Mouse (Mus musculus) midbrain, postnatal 0 days (tissue): ENCODE data around the gene Aadacl2. TPM values are rescaled to one million over a fixed set of nuclear protein-coding genes. Genes with fewer than 3 reads are reported as not detected.

ENCODE experiments used
- ATAC-seq: fragments of 200-750 bp; cut with Nextera tagmentation; 2 replicates; pipeline ENCODE4 v1.8.0; 2017; ENCODE audit warnings: moderate number of reproducible peaks, mild to moderate bottlenecking, moderate TSS enrichment, moderate library complexity; ENCODE audit not compliant: low FRiP score
- DNase-seq: peaks from one replicate; pipeline ENCODE4 v3.0.0-alpha.2; 2015; ENCODE audit warnings: low spot score
- H3K27ac ChIP-seq: fragments of 300-500 bp; sonication (generic); 2 replicates; pipeline ENCODE4 v1.5.1; 2014; ENCODE audit warnings: low read depth, mild to moderate bottlenecking, low read length, mixed read lengths
- H3K27me3 ChIP-seq: fragments of 300-500 bp; sonication (generic); 2 replicates; pipeline ENCODE4 v1.6.1; 2014; ENCODE audit warnings: low read length, control low read depth, mixed read lengths; ENCODE audit not compliant: insufficient read depth
- H3K36me3 ChIP-seq: fragments of 300-500 bp; sonication (generic); 2 replicates; pipeline ENCODE4 v1.6.1; 2014; ENCODE audit warnings: low read length, control low read depth, mixed read lengths; ENCODE audit not compliant: insufficient read depth
- H3K4me1 ChIP-seq: fragments of 300-500 bp; sonication (generic); 2 replicates; pipeline ENCODE4 v1.6.1; 2014; ENCODE audit warnings: mild to moderate bottlenecking, control low read depth, antibody characterized with exemption, low read length, mixed read lengths; ENCODE audit not compliant: insufficient read depth
- H3K4me2 ChIP-seq: fragments of 300-500 bp; sonication (generic); 2 replicates; pipeline ENCODE4 v1.6.1; 2014; ENCODE audit warnings: low read depth, mild to moderate bottlenecking, low read length, mixed read lengths; ENCODE audit not compliant: poor library complexity, severe bottlenecking
- H3K4me3 ChIP-seq: fragments of 300-500 bp; sonication (generic); 2 replicates; pipeline ENCODE4 v1.5.1; 2014; ENCODE audit warnings: low read depth, mild to moderate bottlenecking, low read length, moderate library complexity
- H3K9ac ChIP-seq: fragments of 300-500 bp; sonication (generic); replicated peaks from 2 replicates; pipeline ENCODE4 v1.6.1; 2014; ENCODE audit warnings: mild to moderate bottlenecking, low read length, moderate library complexity, mixed read lengths; ENCODE audit not compliant: poor library complexity, severe bottlenecking
- H3K9me3 ChIP-seq: fragments of 300-500 bp; sonication (generic); 2 replicates; pipeline ENCODE4 v1.6.1; 2016; ENCODE audit warnings: low read length, control low read depth
- CTCF ChIP-seq: IDR thresholded peaks from 2 replicates; pipeline ENCODE4 v1.5.1; 2016; ENCODE audit warnings: antibody characterized with exemption, mild to moderate bottlenecking
- WGBS: fragments of 180-500 bp; shearing (Covaris S2); extraction: QIAGEN DNeasy Blood & Tissue Kit; methylation state at CpG from one replicate; pipeline ENCODE4 v1.1.7; 2014; 5-methylcytosine and 5-hydroxymethylcytosine counted together
- polyA plus RNA-seq: library from polyadenylated mRNA; unstranded; fragments of >200 nt; fragmentation: Nextera tagmentation; extraction: Ambion mirVana; gene quantifications from 2 replicates; pipeline ENCODE4 v1.2.1, GENCODE M21; 2015
- total RNA-seq: library from RNA; depleted of rRNA; stranded (reverse); fragments of >200 nt; gene quantifications from 2 replicates; pipeline ENCODE4 v1.2.3, GENCODE M21; 2014; rRNA removed

Aadacl2 gene
- total and polyA plus RNA-seq, 2 experiments from 2014 or later: not detected

DNA sequence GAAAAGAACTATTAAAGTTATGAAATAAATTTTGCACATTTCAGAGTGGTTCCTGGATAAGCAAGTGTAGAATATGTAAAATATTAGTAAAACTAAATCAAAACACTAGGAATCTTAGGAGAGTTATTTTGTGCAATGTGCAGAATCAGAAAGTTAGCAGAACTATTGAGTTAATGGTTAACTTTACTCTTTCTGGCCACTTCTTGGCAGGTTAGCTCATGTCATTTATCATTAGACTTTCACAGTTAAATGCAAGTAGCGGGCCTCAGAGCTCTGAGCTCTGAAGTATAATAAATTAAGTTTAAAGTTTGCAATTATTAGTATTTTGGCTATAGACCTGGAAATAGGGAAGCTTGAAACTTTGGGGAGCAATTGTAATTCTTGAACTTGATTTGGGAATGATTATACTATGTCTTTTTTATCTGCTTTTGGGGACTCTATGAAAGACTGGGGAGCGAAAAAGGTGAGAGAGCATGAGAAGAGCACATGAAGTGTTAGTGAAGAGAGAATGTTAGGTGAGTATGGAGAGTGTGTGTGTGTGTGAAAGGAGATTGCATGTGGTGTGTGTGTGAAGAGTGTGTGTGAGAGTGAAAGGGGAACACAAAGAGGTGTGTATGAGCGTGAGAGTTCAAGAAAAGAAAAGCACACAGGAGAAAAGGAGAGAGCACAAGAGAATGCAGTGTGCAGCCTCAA lies 39.8 kb downstream of the Aadacl2 start:
- Histone ChIP-seq H3K9me3 (no peaks in the 10 kb centered on the region), H3K4me2 (no peak overlapping the region), H3K27ac (no peak overlapping the region), H3K4me3 (no peak overlapping the region), H3K27me3 (no peaks in the 10 kb centered on the region), H3K36me3 (no peaks in the 10 kb centered on the region), H3K9ac (no peak overlapping the region), H3K4me1 (no peaks in the 10 kb centered on the region)
- no peak for ATAC-seq
- 91% methylated on average over 3 of the region's 3 CpGs for WGBS
- DNase-seq: no peak
- TF ChIP-seq CTCF: no peak

GRCm38 (mm10) chr3:60053231-60053927 lies 46.8 kb downstream of the Aadacl2 start:
- Histone ChIP-seq H3K27ac (no peak overlapping the region), H3K9me3 (no peaks in the 10 kb centered on the region), H3K4me1 (no peaks in the 10 kb centered on the region), H3K27me3 (no peaks in the 10 kb centered on the region), H3K4me3 (no peak overlapping the region), H3K9ac (no peak overlapping the region), H3K4me2 (no peak overlapping the region), H3K36me3 (no peaks in the 10 kb centered on the region)
- DNase-seq (no peak), ATAC-seq (no peak)
- no peak for TF ChIP-seq CTCF
- WGBS: 81% methylated on average over 3 of the region's 3 CpGs

GRCm38 (mm10) chr3:60053931-60054330 lies 47.4 kb downstream of the Aadacl2 start:
- H3K9me3 ChIP-seq: no peaks in the 10 kb centered on the region
- H3K27me3 ChIP-seq: no peaks in the 10 kb centered on the region
- DNase-seq (no peak), ATAC-seq (no peak)
- no peak for TF ChIP-seq CTCF
- H3K9ac ChIP-seq: no peak overlapping the region
- no peak overlapping the region for H3K27ac ChIP-seq
- 93% methylated on average over 2 of the region's 2 CpGs for WGBS
- no peaks in the 10 kb centered on the region for H3K36me3 ChIP-seq
- no peak overlapping the region for H3K4me3 ChIP-seq
- no peaks in the 10 kb centered on the region for H3K4me1 ChIP-seq
- H3K4me2 ChIP-seq: no peak overlapping the region

- no peak overlapping the region for H3K4me2 ChIP-seq
- H3K4me1 ChIP-seq: no peaks in the 10 kb centered on the region
- no peaks in the 10 kb centered on the region for H3K9me3 ChIP-seq
- peak; percentile 79 for TF ChIP-seq CTCF
- H3K27me3 ChIP-seq: no peaks in the 10 kb centered on the region
- H3K9ac ChIP-seq: no peak overlapping the region
- 29% methylated on average over 3 of the region's 3 CpGs for WGBS
- DNase-seq (peak; percentile 73), ATAC-seq (no peak)
- H3K4me3 ChIP-seq: no peak overlapping the region
- H3K27ac ChIP-seq: no peak overlapping the region
- H3K36me3 ChIP-seq: no peaks in the 10 kb centered on the region
Measured at GRCm38 (mm10) chr3:60056451-60056850, 49.9 kb downstream of the Aadacl2 start.

DNA sequence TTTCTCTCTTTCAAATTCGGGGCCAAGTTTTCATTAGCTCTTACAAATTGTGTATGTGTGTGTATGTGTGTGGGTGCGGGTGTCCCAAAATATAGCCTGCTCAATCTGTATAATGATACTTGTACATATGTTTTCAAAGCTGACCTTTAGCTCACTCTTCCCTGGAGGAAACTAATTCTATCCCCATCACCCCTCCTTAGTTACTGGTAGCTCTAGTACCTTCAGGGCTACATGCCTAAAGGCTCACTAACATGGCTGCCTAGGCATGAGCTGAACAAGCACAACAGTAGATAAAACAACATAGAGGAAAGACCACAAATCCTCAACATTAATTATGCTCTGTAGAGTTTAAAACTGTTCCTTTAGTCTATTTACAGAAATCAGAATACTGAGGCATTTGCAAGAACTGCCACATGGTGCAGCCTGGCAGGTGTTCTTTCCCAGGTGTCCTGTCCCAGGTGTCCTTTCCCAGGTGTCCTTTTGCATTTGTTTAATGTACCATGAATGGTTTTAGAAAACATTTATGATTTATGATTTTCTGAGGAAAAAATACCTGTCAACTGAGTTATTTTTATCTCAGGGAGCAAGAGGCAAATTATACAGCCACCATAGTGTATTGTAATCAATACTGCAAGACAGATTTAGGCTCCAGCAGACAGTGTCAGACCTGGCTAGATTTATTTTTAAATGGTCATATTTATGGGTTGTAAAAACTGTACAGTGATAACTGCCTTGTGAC lies 50.7 kb downstream of the Aadacl2 start:
- 93% methylated on average over 2 of the region's 2 CpGs for WGBS
- Histone ChIP-seq H3K27ac (no peak overlapping the region), H3K9ac (no peak overlapping the region), H3K27me3 (no peaks in the 10 kb centered on the region), H3K4me1 (no peaks in the 10 kb centered on the region), H3K36me3 (no peaks in the 10 kb centered on the region), H3K4me3 (no peak overlapping the region), H3K4me2 (no peak overlapping the region), H3K9me3 (no peaks in the 10 kb centered on the region)
- no peak for TF ChIP-seq CTCF
- ATAC-seq: no peak
- no peak for DNase-seq

GRCm38 (mm10) chr3:60057809-60058082 lies 51.2 kb downstream of the Aadacl2 start:
- Histone ChIP-seq H3K9ac (no peak overlapping the region), H3K4me3 (no peak overlapping the region), H3K36me3 (no peaks in the 10 kb centered on the region), H3K9me3 (no peaks in the 10 kb centered on the region), H3K4me1 (no peaks in the 10 kb centered on the region), H3K27ac (no peak overlapping the region), H3K4me2 (no peak overlapping the region), H3K27me3 (no peaks in the 10 kb centered on the region)
- no peak for ATAC-seq
- DNase-seq: no peak
- TF ChIP-seq CTCF: no peak
- WGBS: 84% methylated on average over 1 of the region's 1 CpGs

Other genes starting within 250 kb of the Aadacl2 start
- not detected in 2 replicates for gene Gm8298, start 145.7 kb upstream of the Aadacl2 start, total RNA-seq
- not detected in 2 replicates for gene Gm8298, start 145.7 kb upstream of the Aadacl2 start, polyA plus RNA-seq
- 0.11 TPM in 1 of 2 replicates, not detected in the other for gene C130079G13Rik, start 81.5 kb upstream of the Aadacl2 start, total RNA-seq
- not detected in 2 replicates for gene C130079G13Rik, start 81.5 kb upstream of the Aadacl2 start, polyA plus RNA-seq
- 0.19 TPM in 1 of 2 replicates, not detected in the other for gene Aadac, start 19.0 kb downstream of the Aadacl2 start, total RNA-seq
- not detected in 2 replicates for gene Aadac, start 19.0 kb downstream of the Aadacl2 start, polyA plus RNA-seq
- not detected in 2 replicates for gene Sucnr1, start 75.1 kb downstream of the Aadacl2 start, total RNA-seq
- not detected in 2 replicates for gene Sucnr1, start 75.1 kb downstream of the Aadacl2 start, polyA plus RNA-seq